Mouse (Mus musculus) brain, adult 2 months (tissue): ENCODE measurements at regions not wholly inside any gene's neighbourhood (a gene's known extent, or its start where the extent isn't known, plus 50 kb on each side); places are given as distances from the start of the nearest gene placed in this dataset.
"Not testable (repeated sequence)": the region's sequence is repeated elsewhere in the genome, so short reads cannot be mapped to it uniquely, and the experiment has no call there.

Experiments
- DNase-seq: peaks from one replicate; pipeline ENCODE4 v3.0.0; 2011; ENCODE audit warnings: low read depth, low spot score

- peak; percentile 88 for DNase-seq
Observed at GRCm38 (mm10) chr9:97297538-97297937, 72.2 kb downstream of the Trim42 start.

- peak; percentile 52 for DNase-seq
Observed at GRCm38 (mm10) chr9:97295770-97296169, 74.0 kb downstream of the Trim42 start.

- peak; percentile 11 for DNase-seq
Observed at GRCm38 (mm10) chr9:97291870-97292269, 77.9 kb downstream of the Trim42 start.

- no peak for DNase-seq
Observed at GRCm38 (mm10) chr9:97284282-97284802, 85.4 kb downstream of the Trim42 start.

GRCm38 (mm10) chr9:97282090-97282489 lies 87.7 kb downstream of the Trim42 start:
- DNase-seq = no peak

GRCm38 (mm10) chr9:97275449-97275848 lies 94.3 kb downstream of the Trim42 start:
- not testable (repeated sequence) for DNase-seq

- no peak for DNase-seq
Observed at GRCm38 (mm10) chr9:97273891-97274290, 95.9 kb downstream of the Trim42 start.

GRCm38 (mm10) chr9:97272061-97272460 lies 97.7 kb downstream of the Trim42 start:
- DNase-seq = no peak

- DNase-seq = no peak
Observed at GRCm38 (mm10) chr9:97247621-97248020, 122.1 kb downstream of the Trim42 start.

- DNase-seq = no peak
Observed at GRCm38 (mm10) chr9:97226074-97226473, 115.1 kb upstream of the Slc25a36 start.

- no peak for DNase-seq
Observed at GRCm38 (mm10) chr9:97224549-97224948, 113.6 kb upstream of the Slc25a36 start.

GRCm38 (mm10) chr9:97214806-97215205 lies 103.8 kb upstream of the Slc25a36 start:
- peak; percentile 48 for DNase-seq

- DNase-seq = peak; percentile 21
Observed at GRCm38 (mm10) chr9:97190321-97190860, 79.4 kb upstream of the Slc25a36 start.

- DNase-seq = no peak
Observed at GRCm38 (mm10) chr9:97189646-97190045, 78.7 kb upstream of the Slc25a36 start.

- DNase-seq = peak; percentile 5
Observed at GRCm38 (mm10) chr9:97188616-97189330, 77.8 kb upstream of the Slc25a36 start.

- DNase-seq = no peak
Observed at GRCm38 (mm10) chr9:97173230-97173951, 62.4 kb upstream of the Slc25a36 start.

GRCm38 (mm10) chr9:97172075-97172474 lies 61.1 kb upstream of the Slc25a36 start:
- peak; percentile 61 for DNase-seq

GRCm38 (mm10) chr9:97171484-97171883 lies 60.5 kb upstream of the Slc25a36 start:
- DNase-seq = no peak

GRCm38 (mm10) chr9:97170836-97171235 lies 59.9 kb upstream of the Slc25a36 start:
- no peak for DNase-seq

- DNase-seq = peak; percentile 40
Observed at GRCm38 (mm10) chr9:97162465-97162864, 51.5 kb upstream of the Slc25a36 start.
